ENCODE assay signal across 22 mouse cellular contexts in genomic region chr19:56454862-56455261, GRCm38 (mm10). TPM values are rescaled to one million over a fixed set of nuclear protein-coding genes. Genes with fewer than 3 reads are reported as not detected.
"Had no signal": no experiment of that assay in that cellular context is flagged by ENCODE, and none has a peak within 500 bp of the region (broad histone marks: within the 10 kb centered on the region; RNA-seq: fewer than 3 reads in every experiment).

No protein-coding gene starts in this region.

- H3K9me3 ChIP-seq: liver, embryonic 13.5 days; liver, embryonic 15.5 days; lung, embryonic 15.5 days; megakaryocyte, embryonic 14.5 days; midbrain, embryonic 13.5 days; midbrain, embryonic 15.5 days; neural tube, embryonic 12.5 days; stomach, embryonic 15.5 days had no signal

- H3K4me2 ChIP-seq: liver, embryonic 13.5 days; liver, embryonic 15.5 days; lung, embryonic 15.5 days; midbrain, embryonic 11.5 days; midbrain, embryonic 13.5 days; midbrain, embryonic 15.5 days; neural tube, embryonic 12.5 days; stomach, embryonic 15.5 days had no signal

- ATAC-seq: lung, postnatal 0 days; midbrain, embryonic 13.5 days; midbrain, embryonic 15.5 days had no signal

- H3K4me3 ChIP-seq: liver, embryonic 13.5 days; liver, embryonic 15.5 days; lung, embryonic 15.5 days; megakaryocyte, embryonic 14.5 days; midbrain, embryonic 13.5 days; midbrain, embryonic 15.5 days; neural tube, embryonic 12.5 days; stomach, embryonic 15.5 days had no signal

- H3K9ac ChIP-seq: liver, embryonic 13.5 days; liver, embryonic 15.5 days; lung, embryonic 15.5 days; midbrain, embryonic 13.5 days; midbrain, embryonic 15.5 days; neural tube, embryonic 12.5 days; stomach, embryonic 15.5 days had no signal

- DNase-seq: liver, embryonic 13.5 days; lung, adult 2 months; lung, postnatal 14 days; lung, postnatal 36 days; right cerebral cortex, adult 18-20 months; right cerebral cortex, postnatal 25 days; right cerebral cortex, postnatal 4 days; thymus, adult 2 months; thymus, postnatal 25 days; thymus, postnatal 4 days had no signal

- H3K27ac ChIP-seq: liver, embryonic 13.5 days; liver, embryonic 15.5 days; lung, embryonic 15.5 days; macrophage; midbrain, embryonic 13.5 days; midbrain, embryonic 15.5 days; neural tube, embryonic 12.5 days; stomach, embryonic 15.5 days; stomach, postnatal 0 days had no signal

- H3K27me3 ChIP-seq: lung, embryonic 15.5 days; midbrain, embryonic 15.5 days; neural tube, embryonic 12.5 days; stomach, embryonic 15.5 days had no signal

- H3K36me3 ChIP-seq: liver, embryonic 13.5 days; liver, embryonic 15.5 days; lung, embryonic 15.5 days; midbrain, embryonic 13.5 days; midbrain, embryonic 15.5 days; neural tube, embryonic 12.5 days; stomach, embryonic 15.5 days had no signal

- H3K4me1 ChIP-seq: liver, embryonic 13.5 days; liver, embryonic 15.5 days; midbrain, embryonic 13.5 days; midbrain, embryonic 15.5 days; neural tube, embryonic 12.5 days; stomach, embryonic 15.5 days had no signal

RNA-seq across cellular contexts. Expression of gene Plekhs1, which starts 6.6 kb away (rescaled TPM):
- total RNA-seq: monocyte, adult 5-6 weeks had no signal
- polyA plus RNA-seq: liver, embryonic 13.5 days; liver, embryonic 15.5 days; macrophage had no signal
